Mouse (Mus musculus) thymus, postnatal 4 days (tissue): Measurements from ENCODE around the gene Chrm2.

Source experiments
- DNase-seq: peaks from one replicate; pipeline ENCODE4 v3.0.0; 2021

Gene Chrm2

GRCm38 (mm10) chr6:36517242-36517641 lies 129.4 kb downstream of the Chrm2 start:
- DNase-seq = no peak

GRCm38 (mm10) chr6:36523599-36523998 lies 135.7 kb downstream of the Chrm2 start:
- DNase-seq = no peak

- no peak for DNase-seq
Observed at GRCm38 (mm10) chr6:36528509-36528908, 140.6 kb downstream of the Chrm2 start.

GRCm38 (mm10) chr6:36541247-36541646 lies 153.4 kb downstream of the Chrm2 start:
- DNase-seq = no peak

GRCm38 (mm10) chr6:36566886-36567285 lies 179.0 kb downstream of the Chrm2 start:
- no peak for DNase-seq
